Mouse (Mus musculus) heart, adult 11 months (tissue): ENCODE data around the gene Kcna2.

Experiments used
- DNase-seq: peaks from one replicate; pipeline ENCODE4 v3.0.0; 2022

The Kcna2 gene

DNA sequence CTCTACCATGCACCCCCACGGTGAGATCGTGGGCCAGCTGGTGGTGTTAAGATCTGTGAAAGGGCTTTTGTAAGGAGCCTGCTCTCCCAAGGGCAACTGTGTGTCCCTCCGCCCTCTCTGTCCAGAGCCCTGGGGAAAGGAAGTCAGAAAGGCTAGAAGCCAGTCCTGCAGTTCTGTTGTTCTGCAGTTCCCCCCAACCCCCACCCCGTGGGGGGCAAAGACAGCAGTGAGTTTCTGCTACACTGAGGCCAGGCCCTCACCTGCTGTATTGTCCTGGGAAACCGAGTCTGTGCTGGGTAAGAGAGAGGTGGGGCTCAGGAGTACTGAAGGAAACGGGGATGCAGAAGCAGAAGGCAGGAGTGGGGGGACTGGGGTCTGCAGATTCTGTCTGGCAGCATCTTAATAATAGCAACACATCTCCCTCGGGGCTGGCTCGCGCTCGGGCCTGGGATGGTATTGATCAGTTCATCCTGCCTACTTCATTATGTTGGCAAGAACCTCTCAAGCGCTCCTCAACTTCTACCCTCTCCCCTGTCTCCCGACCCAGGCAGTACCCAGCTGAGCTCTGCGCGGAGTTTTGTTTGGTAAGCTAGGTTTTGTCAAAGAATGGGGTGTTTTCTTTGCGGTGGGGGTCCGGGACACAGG is at the start of gene Kcna2:
Kcna2 (plus strand) TSS at position 336 of the 645 bp plus-strand sequence.
- no peak for DNase-seq

GRCm38 (mm10) chr3:107061468-107061867 is 39.5 kb upstream of the Kcna2 start:
- no peak for DNase-seq

GRCm38 (mm10) chr3:107062771-107063170 is 38.2 kb upstream of the Kcna2 start:
- peak; percentile 91 for DNase-seq

GRCm38 (mm10) chr3:107065510-107066095 is 35.3 kb upstream of the Kcna2 start:
- DNase-seq, result no peak

GRCm38 (mm10) chr3:107066165-107066850 is 34.6 kb upstream of the Kcna2 start:
- peak; percentile 11 for DNase-seq

GRCm38 (mm10) chr3:107067245-107067644 is 33.7 kb upstream of the Kcna2 start:
- DNase-seq, result peak; percentile 14

- no peak for DNase-seq
These were observed 27.1 kb upstream of the Kcna2 start for GRCm38 (mm10) chr3:107073863-107074262.

GRCm38 (mm10) chr3:107075705-107076104 is 25.2 kb upstream of the Kcna2 start:
- peak; percentile 62 for DNase-seq

GRCm38 (mm10) chr3:107076658-107077057 is 24.3 kb upstream of the Kcna2 start:
- DNase-seq, result peak; percentile 93

DNA sequence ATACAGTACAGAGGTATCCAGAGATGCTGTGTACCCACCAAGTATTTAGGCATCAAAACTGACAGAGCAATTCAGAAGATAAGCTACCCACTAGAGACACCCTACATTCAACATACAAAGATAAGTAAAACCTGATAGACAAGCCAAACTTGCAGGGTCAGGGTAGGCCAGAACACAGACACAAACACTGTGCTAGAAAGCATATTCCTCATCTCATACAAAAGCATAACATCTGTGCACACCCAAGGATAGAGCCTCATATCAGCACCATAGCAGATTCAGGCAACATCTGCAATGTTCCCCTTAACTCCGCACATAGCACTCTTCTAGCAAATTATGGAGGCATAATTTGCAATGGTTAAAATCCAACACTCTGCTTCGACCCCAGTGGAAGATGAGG is 23.8 kb upstream of the Kcna2 start:
- DNase-seq, result peak; percentile 25

- no peak for DNase-seq
These were observed 20.1 kb upstream of the Kcna2 start for GRCm38 (mm10) chr3:107080803-107081202.

- DNase-seq, result no peak
These were observed 19.7 kb upstream of the Kcna2 start for GRCm38 (mm10) chr3:107081227-107081626.

GRCm38 (mm10) chr3:107084586-107084985 is 16.4 kb upstream of the Kcna2 start:
- no peak for DNase-seq

- DNase-seq, result no peak
These were observed 13.5 kb upstream of the Kcna2 start for GRCm38 (mm10) chr3:107087410-107087809.

DNA sequence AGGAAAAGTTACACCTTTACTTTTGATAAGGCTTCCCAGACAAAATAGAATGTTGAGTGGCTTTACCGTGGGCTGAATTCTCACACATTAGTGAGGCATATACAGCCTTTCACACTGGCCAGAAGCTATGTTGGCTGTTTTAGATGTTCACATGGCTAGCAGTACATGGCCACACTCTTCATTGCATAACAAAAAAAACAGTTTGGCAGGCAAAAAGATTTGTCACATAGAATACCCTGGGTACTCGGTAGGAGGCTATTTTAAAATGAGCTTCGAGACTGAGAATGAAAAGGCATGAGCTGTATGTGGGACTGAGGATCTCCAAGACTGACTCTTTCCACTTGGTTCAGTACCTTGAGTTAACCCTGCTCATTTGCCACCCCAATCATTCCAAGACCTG is 12.1 kb upstream of the Kcna2 start:
- no peak for DNase-seq

GRCm38 (mm10) chr3:107089475-107089874 is 11.5 kb upstream of the Kcna2 start:
- DNase-seq, result no peak

- no peak for DNase-seq
These were observed 10.9 kb upstream of the Kcna2 start for GRCm38 (mm10) chr3:107090001-107090400.

DNA sequence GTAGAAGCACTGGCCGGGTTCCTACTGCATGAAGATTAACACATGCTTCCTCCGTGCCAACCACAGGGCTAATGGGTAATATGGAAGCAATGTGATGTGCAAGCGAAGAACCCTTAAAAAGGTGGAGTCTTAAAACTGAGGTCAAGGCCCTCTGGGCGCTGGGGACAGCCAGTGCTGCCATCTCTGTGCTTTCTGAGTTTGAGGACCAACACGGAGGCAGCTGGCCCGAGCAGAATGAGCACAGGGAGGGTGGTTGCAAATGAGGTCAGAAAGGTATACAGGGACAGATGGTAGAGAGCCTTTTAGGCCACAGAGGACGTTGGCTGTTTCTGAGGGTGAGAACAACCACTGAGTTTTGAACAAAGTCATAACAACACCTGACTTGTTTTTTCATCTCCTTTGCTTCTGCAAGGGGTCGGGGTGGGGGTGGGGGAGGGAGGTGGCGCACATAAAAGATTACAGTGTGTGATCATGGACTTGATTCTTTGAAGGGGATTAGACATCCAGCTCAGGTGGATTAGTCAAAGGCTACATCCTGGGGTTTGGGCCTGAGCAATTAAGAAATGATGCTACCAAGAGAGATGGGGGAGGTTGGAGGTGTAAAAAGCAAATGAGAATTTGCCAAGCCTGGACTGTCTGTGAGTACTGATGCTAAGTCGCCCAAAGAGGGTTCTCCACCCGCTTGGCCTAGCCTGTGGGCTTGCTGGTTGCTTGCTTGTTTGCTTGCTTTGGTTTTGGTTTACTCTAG is 10.4 kb upstream of the Kcna2 start:
- no peak for DNase-seq

DNA sequence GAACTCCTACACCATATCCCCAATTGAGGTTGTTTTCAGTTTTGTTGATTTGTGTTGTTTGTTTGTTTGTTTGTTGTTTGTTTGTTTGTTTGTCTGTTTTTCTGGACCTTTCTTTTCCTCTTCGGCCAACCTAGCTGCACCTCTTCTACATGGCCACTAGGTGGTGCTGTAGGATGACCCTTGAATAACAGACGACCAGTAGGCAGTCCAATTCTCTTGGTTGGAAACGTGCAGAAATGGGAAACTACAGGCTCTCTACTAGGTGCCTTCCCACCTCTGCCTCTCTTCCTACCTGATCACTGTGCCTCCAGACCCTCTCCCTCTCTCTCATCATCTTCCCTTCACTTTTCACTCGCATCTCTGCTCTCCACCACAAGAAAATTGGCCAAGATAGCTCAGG is 6.9 kb upstream of the Kcna2 start:
- no peak for DNase-seq

DNA sequence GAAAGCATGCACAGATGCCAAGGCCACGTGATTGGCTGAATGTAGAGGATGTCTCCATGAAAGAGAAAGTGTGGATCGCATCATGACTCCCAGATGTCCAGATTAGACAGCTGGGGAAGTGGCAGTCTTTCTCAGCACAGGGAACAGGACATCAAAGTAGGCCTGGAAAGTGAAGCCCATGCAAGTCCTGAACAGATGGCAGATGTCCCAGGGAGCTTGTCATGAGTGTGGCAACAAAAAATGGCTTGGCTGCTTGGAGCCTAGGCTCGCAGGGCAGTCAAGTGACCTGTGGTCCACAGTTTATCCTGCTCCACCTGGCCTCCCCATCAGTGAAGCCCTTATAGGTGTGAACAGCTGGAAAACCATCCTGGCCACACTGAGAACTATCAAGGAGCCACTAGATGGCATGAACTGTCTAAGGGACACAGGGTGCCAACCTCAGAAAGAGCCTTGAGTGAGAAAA is 4.6 kb upstream of the Kcna2 start:
- no peak for DNase-seq

GRCm38 (mm10) chr3:107099866-107100265 is 1.1 kb upstream of the Kcna2 start:
- DNase-seq, result no peak

DNA sequence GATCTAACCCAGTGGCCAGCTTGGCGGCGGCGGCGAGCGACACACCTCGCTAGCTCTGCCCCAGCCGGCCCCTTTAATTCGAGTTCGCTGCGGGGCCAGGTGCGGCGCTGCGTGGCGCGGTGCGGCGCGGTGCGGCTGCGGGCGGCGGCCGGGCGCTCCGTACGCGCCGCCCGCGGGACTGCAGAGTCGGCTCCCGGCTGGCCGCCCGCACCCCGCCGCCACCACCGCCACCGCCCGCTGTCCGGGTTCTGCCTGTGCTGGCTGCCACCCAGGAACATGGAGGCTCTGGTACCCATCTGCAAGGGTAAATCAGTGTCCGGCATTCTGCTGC is 475 bp downstream of the Kcna2 start:
- DNase-seq, result no peak

DNA sequence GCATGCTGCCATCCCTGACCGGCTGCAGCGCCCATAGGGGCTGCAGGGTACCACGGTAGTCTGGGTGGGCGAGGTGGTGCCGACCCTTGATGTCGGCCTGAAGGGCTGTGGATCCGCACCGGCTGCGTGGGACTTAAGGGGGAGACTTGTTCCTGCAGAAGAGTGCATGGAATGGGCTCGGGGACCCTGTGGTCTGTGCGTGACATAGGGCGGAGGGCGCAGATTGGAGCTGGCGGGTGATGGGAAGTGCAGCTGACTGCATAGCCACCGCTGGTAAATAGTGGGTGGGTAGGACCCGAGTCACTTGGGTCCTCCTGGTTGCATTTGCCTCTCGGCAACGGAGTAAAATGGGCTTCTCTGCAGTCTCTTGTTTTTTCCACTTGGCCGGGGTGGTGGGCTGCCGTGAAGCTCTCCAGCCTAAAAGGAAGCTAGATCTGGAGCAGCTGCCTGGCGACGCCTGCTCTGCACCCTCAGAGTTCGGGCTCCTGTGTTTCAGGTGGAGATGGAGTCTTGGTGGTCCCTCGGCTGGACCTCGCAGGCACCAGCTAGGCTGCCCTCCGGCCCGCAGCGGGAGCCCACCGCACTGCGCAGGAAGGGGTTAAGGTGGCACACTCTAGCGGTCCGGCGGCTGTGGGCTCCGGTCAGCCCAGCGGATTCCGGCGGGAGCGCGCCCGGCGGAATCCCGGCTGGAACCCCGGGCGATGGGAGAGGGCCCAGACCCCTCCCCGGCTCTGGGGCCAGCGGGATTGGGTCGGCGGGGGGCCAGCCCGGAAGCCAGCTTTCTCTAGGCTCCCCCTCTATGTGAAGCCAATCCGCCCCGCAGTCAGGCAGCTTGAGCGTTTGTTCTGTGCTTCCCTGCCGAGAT is 1.1 kb downstream of the Kcna2 start:
- peak; percentile 93 for DNase-seq
